Mouse (Mus musculus) forebrain, embryonic 11.5 days (tissue): ENCODE data around the gene 4931428F04Rik. TPM values are rescaled to one million over a fixed set of nuclear protein-coding genes. Genes with fewer than 3 reads are reported as not detected.

Experiments used
- ATAC-seq: fragments of 200-750 bp; cut with Nextera tagmentation; replicated peaks from 2 replicates; pipeline ENCODE4 v1.8.0; 2017; ENCODE audit warnings: moderate TSS enrichment; ENCODE audit not compliant: low FRiP score
- DNase-seq: peaks from one replicate; pipeline ENCODE4 v3.0.0-alpha.2; 2017; ENCODE audit warnings: low spot score
- H3K27ac ChIP-seq: fragments of 300-500 bp; sonication (generic); 2 replicates; pipeline ENCODE4 v1.5.1; 2014; ENCODE audit warnings: low read depth, low read length
- H3K27me3 ChIP-seq: fragments of 300-500 bp; sonication (generic); 2 replicates; pipeline ENCODE4 v1.6.1; 2014; ENCODE audit warnings: mild to moderate bottlenecking, low read length, mixed read lengths; ENCODE audit not compliant: control insufficient read depth, insufficient read depth
- H3K36me3 ChIP-seq: fragments of 300-500 bp; sonication (generic); 2 replicates; pipeline ENCODE4 v1.6.1; 2014; ENCODE audit warnings: mild to moderate bottlenecking, low read length, moderate library complexity, mixed read lengths; ENCODE audit not compliant: control insufficient read depth, insufficient read depth
- H3K4me1 ChIP-seq: fragments of 300-500 bp; sonication (generic); replicated peaks from 2 replicates; pipeline ENCODE4 v1.6.1; 2014; ENCODE audit warnings: low read length, mixed read lengths; ENCODE audit not compliant: control insufficient read depth, insufficient read depth
- H3K4me2 ChIP-seq: fragments of 300-500 bp; sonication (generic); 2 replicates; pipeline ENCODE4 v1.6.1; 2014; ENCODE audit warnings: low read depth, mild to moderate bottlenecking, low read length, moderate library complexity, mixed read lengths; ENCODE audit not compliant: severe bottlenecking
- H3K4me3 ChIP-seq: fragments of 300-500 bp; sonication (generic); 2 replicates; pipeline ENCODE4 v1.5.1; 2014; ENCODE audit warnings: low read depth, low read length
- H3K9ac ChIP-seq: fragments of 300-500 bp; sonication (generic); 2 replicates; pipeline ENCODE4 v1.6.1; 2014; ENCODE audit warnings: low read length
- H3K9me3 ChIP-seq: fragments of 300-500 bp; sonication (generic); 2 replicates; pipeline ENCODE4 v1.6.1; 2016; ENCODE audit warnings: low read length, mixed read lengths; ENCODE audit not compliant: control insufficient read depth
- WGBS: fragments of 180-500 bp; shearing (Covaris S2); extraction: QIAGEN DNeasy Blood & Tissue Kit; methylation state at CpG from one replicate; pipeline ENCODE4 v1.1.7; 2014; 5-methylcytosine and 5-hydroxymethylcytosine counted together
- polyA plus RNA-seq: library from polyadenylated mRNA; unstranded; fragments of >200 nt; fragmentation: Nextera tagmentation; extraction: Ambion mirVana; gene quantifications from 2 replicates; pipeline ENCODE4 v1.2.1, GENCODE M21; 2014

Gene 4931428F04Rik
- polyA plus RNA-seq, 1 experiment from 2014 or later = 23.4 TPM

DNA sequence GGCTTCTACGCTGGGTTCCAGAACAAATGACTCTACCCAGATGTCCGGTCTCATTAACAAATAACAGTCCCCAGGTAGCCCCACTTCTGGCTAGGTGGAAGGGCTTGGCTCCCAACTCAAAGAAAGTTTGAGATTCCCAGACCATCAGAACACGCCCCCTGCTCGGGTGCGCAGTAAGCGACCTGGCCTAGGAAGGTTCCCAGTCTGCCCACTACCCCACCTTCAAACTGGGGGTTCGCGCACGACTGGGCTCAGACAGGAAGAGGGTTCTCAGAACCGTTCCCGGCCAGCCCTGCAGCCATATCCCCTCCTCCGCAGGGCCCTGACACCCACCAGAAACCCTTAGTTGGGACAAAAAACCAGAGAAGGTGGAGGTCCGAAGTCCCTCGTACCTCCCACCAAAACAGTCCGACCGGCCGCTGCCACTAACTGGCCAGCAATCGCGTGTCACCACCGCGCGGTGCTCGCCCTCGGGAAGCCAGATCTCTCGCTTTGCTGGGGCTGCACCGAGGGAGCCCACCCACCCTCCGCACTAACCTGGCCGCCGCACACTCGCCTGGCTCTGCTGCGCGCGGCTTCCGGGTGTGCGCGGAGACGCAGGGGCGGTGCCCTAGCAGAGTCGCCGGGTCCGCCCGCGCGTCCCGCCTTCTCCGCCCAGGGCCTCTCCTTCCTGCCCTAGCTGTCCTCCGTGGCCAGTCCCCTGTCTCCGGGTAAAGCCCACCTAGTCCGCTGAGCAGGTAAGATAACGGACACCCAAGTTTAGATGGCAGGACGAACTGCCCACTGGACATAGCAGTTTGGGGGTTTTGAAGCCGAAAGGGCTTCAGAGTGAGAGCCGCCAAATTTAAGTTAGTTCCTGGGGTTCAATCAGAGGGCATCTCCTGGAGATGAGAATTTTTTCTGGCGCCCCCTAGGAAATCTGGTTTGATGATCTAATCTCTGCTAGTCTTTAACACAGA lies 25.4 kb downstream of the 4931428F04Rik start, which contains the start of the genes Tradd and Fbxl8:
TSS of gene Tradd (minus strand) at position 586 of the 959 bp plus-strand sequence.
TSS of gene Fbxl8 (plus strand) at position 625 of the 959 bp plus-strand sequence.
- Histone ChIP-seq H3K4me1 (peaks cover 20% of the 10 kb centered on the region), H3K9ac (peak within 1 kb of the TSS; percentile 55), H3K36me3 (no peaks in the 10 kb centered on the region), H3K9me3 (no peaks in the 10 kb centered on the region; the same call in 1 of the 2 replicates), H3K27ac (no peak within 1 kb of the TSS), H3K27me3 (peaks cover 78% of the 10 kb centered on the region), H3K4me3 (peak within 1 kb of the TSS; percentile 67), H3K4me2 (peak within 1 kb of the TSS; percentile 89)
- peak; percentile 81 for DNase-seq
- 1% methylated on average over 54 of the region's 54 CpGs for WGBS
- ATAC-seq = peak; percentile 47

DNA sequence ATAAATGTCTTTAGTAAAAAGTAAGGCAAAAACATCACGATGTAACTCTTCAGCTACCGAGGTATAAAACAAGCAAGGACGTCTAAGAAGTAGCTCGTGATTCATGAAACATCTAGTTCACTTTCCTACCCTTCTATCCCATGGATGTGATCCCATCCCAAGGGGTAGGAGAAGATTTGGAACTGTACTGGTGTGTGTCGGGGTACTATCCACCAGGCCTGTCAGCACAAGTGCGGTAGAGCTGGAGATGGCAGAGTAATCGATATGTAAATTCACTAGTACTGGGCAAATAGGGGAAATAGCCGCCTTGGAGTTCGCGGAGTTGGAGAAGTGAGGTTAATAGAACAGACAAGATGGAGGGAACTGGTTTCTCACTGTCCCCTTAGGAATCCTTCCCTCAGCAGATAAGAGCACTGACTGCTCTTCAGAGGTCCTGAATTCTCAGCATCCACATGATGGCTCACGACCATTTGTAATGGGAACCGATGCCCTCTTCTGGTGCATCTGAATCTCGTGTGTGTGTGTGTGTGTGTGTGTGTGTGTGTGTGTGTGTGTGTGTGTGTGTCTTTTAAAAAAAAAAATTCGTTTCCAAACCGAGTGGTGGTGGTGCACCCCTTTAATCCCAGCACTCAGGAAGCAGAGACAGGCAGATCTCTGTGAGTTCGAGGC lies 26.3 kb downstream of the 4931428F04Rik start:
- no peak for DNase-seq
- Histone ChIP-seq H3K4me1 (peaks cover 20% of the 10 kb centered on the region; the same call in 1 of the 2 replicates), H3K27ac (no peak overlapping the region), H3K27me3 (peaks cover 78% of the 10 kb centered on the region), H3K9ac (no peak overlapping the region), H3K4me3 (no peak overlapping the region), H3K36me3 (no peaks in the 10 kb centered on the region), H3K4me2 (no peak overlapping the region), H3K9me3 (no peaks in the 10 kb centered on the region; the same call in 1 of the 2 replicates)
- no peak for ATAC-seq
- WGBS = 40% methylated on average over 16 of the region's 16 CpGs

DNA sequence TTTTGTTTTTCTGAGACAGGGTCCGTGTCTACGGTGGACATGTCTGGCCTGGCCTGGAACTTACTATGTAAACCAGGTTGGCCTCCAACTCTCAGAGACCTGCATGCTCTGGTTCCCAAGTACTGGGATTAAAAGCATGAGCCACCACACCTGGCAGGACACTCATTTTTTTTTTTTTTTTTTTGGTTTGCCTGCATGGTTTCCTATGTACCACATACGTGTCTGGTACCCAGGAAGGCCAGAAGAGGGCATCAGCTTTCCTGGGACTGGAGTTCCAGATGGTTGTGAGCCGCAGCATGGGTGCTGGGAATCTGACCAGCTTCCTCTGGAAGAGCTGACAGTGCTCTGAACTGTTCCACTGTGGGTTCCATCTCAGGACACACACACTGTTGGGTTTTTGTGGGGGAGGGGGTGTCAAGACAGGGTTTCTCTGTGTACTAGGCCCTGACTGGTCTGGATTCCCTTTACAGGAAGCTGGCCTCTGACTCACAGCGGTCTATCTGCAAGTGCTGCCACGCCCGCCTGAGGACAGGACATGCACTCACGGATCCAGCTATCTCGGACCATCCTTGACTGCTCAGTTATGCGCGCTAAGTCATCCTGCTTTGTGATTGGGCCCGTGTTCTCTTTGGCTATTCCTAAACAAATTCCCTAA lies 28.2 kb downstream of the 4931428F04Rik start:
- Histone ChIP-seq H3K4me2 (no peak overlapping the region), H3K9me3 (no peaks in the 10 kb centered on the region; the same call in 1 of the 2 replicates), H3K4me1 (peaks cover 15% of the 10 kb centered on the region; the same call in 1 of the 2 replicates), H3K4me3 (no peak overlapping the region), H3K27ac (no peak overlapping the region), H3K9ac (no peak overlapping the region), H3K27me3 (peaks cover 68% of the 10 kb centered on the region), H3K36me3 (no peaks in the 10 kb centered on the region)
- 86% methylated on average over 12 of the region's 12 CpGs for WGBS
- DNase-seq = peak; percentile 49
- ATAC-seq = no peak

DNA sequence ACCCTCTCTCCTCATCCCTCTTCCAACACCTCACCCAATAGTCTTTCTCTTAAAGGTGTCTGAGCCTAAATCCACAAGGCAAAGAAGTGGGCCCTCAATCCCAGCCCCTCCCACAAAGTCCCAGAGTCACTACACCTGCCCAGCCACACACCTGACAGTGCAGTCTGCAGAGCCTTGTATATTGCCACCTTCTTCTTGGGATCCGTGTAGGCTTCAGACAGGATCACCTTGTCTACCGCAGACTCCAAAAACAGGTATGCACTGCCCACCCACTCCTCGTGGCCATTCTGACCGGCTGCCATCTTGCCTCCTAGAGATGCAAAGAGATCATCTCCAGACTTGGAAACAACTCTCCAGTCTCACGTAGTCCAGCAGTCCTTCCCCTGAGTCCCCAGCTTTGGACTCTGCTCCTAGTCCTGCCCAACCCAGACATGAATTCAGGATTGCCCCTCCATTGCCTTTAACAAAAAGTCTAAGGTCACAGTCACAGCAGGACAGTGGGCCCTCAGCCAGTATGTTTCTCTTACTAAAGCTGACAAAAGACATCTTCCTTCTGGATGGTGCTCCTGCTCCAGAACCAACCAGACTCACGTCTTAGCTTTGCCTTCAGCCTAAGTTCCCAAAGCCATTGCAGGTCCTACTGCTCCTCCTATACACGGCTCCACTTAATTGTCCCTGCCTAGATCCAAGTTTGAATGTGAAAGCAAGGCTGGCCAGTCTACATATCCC lies 29.1 kb downstream of the 4931428F04Rik start:
- Histone ChIP-seq H3K27ac (no peak overlapping the region), H3K9ac (no peak overlapping the region), H3K4me3 (no peak overlapping the region), H3K4me2 (no peak overlapping the region), H3K9me3 (no peaks in the 10 kb centered on the region), H3K4me1 (peaks cover 15% of the 10 kb centered on the region; the same call in 1 of the 2 replicates), H3K27me3 (peaks cover 66% of the 10 kb centered on the region), H3K36me3 (no peaks in the 10 kb centered on the region)
- no peak for ATAC-seq
- DNase-seq = no peak
- WGBS = 62% methylated on average over 7 of the region's 7 CpGs

DNA sequence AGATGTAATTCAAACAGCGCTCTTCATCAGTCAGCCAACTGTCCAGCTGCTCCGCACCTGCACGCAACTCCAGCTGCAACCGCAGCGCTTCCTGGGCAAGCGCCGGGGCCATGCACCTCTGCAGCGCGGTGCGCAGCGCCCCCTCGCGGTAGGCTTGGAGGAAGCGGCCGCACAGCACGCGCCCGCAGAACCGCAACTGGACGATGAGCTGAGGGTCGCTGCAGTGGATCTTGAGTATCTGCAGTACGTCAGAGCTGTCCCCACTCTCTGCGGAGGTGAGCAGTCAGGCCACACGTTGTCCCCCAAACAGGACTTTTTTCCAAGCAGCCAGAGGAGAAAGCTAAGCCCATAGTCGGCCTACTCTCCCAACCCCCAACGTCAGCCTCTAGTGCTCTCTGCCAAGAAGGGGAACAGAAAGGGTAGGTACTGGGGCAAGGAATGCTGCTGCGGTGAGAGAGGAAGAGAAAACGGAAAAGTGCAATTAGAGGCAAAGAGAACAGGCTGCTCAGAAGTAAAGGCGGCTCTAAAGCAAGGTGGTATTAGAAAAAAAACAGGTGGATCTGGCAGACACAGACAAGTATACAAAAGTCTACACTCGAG lies 29.8 kb downstream of the 4931428F04Rik start:
- 3% methylated on average over 30 of the region's 30 CpGs for WGBS
- DNase-seq (peak; percentile 90), ATAC-seq (peak; percentile 63)
- H3K9ac ChIP-seq = peak overlapping the region; percentile 35
- peak overlapping the region; percentile 78 for H3K4me2 ChIP-seq
- H3K4me1 ChIP-seq = peaks cover 17% of the 10 kb centered on the region
- H3K36me3 ChIP-seq = no peaks in the 10 kb centered on the region
- peaks cover 65% of the 10 kb centered on the region for H3K27me3 ChIP-seq
- H3K27ac ChIP-seq = no peak overlapping the region
- H3K9me3 ChIP-seq = no peaks in the 10 kb centered on the region
- H3K4me3 ChIP-seq = peak overlapping the region; percentile 34

DNA sequence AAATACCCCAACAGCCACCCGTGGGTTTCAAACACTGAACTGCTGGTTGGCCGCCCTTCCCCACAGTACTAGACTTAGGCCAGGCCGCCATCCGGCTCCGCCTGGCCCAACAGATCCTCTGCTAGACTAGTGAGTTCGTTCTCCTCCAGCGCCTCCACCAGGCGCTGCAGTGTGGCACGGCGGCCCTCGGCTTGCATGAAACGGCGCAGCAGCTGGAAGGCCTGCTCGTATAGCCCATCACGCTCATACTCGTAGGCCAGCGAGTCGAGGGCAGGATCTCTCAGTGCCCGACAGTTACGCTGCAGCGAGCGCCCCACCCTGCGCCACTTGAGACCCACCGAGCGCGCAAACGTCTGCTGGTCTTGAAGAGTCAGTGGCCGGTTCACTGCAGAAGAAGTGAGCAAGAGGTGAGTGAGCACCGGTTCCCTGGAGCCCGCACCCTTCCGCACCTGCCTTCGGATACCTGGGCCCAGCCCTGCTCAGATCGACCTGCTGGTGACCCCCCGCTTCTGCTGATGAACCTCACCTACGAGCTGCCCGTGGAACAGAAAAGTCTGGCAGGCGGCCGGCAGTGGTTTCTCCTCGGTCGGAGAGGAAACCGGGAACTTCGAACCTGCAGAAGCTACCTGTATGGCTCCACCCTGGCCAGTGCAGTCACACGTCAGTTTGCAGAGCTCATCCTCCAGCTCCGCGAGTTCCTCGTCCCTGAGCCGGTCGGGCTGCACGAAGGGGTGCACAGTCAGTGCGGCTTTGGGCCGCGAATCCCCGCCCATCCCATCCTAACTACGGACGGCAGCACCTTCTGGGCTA lies 30.5 kb downstream of the 4931428F04Rik start:
- no peaks in the 10 kb centered on the region for H3K36me3 ChIP-seq
- no peaks in the 10 kb centered on the region for H3K9me3 ChIP-seq
- peaks cover 60% of the 10 kb centered on the region for H3K27me3 ChIP-seq
- peak overlapping the region; percentile 34 for H3K4me3 ChIP-seq
- peak overlapping the region; percentile 78 for H3K4me2 ChIP-seq
- peaks cover 17% of the 10 kb centered on the region for H3K4me1 ChIP-seq
- WGBS = 2% methylated on average over 55 of the region's 55 CpGs
- H3K9ac ChIP-seq = peak overlapping the region; percentile 35
- DNase-seq (peak; percentile 74), ATAC-seq (peak; percentile 46)
- no peak overlapping the region for H3K27ac ChIP-seq

DNA sequence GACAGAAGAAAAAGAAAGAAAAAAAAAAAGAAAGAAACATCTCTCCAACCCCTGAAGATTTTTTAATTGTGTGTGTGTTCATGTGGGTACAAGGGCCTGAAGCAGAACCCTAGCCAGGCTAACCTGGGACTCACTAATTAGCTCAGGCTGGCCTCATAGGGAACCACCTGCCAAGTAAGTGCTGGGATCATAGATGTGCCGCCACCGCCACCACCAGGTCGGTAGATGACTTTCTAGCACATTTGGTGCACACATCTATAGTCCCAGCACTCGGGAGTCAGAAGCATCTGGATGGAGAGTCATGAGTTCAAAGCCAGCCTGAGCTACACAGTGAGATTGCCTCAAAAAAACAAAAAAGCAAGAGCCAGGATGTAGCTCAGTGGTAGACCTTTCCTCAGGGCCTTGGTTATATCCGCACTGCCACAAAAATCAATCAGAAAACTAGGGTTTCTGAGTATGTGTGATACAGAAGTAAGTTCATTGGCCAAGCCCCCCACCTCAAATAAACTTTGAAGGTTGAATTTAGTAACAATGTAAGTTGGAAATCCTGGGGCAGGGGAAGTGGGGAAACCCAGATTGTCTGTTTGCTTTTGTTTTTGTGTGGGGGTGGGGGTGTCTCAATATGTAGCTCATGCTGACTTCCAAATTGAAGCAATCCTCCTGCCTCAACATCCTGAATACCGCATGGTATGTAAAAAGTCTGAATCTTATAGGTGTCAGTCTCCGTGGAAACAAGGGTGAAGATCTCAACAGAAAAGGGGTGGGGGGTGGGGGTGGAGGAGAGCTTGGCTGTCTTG lies 32.1 kb downstream of the 4931428F04Rik start:
- H3K27ac ChIP-seq = no peak overlapping the region
- H3K4me3 ChIP-seq = no peak overlapping the region
- H3K36me3 ChIP-seq = no peaks in the 10 kb centered on the region
- no peaks in the 10 kb centered on the region for H3K9me3 ChIP-seq
- H3K27me3 ChIP-seq = peaks cover 51% of the 10 kb centered on the region
- no peak overlapping the region for H3K4me2 ChIP-seq
- 70% methylated on average over 7 of the region's 7 CpGs for WGBS
- H3K9ac ChIP-seq = no peak overlapping the region
- no peak for ATAC-seq
- H3K4me1 ChIP-seq = peaks cover 14% of the 10 kb centered on the region
- no peak for DNase-seq
